Mouse (Mus musculus) cerebral cortex, adult 2 months (tissue): ENCODE measurements around the gene Opa1.

Experiments
- WGBS: fragments of 180-500 bp; shearing (Covaris S2); methylation state at CpG from one replicate; pipeline ENCODE4 v1.1.7; 2018; 5-methylcytosine and 5-hydroxymethylcytosine counted together

Gene Opa1

DNA sequence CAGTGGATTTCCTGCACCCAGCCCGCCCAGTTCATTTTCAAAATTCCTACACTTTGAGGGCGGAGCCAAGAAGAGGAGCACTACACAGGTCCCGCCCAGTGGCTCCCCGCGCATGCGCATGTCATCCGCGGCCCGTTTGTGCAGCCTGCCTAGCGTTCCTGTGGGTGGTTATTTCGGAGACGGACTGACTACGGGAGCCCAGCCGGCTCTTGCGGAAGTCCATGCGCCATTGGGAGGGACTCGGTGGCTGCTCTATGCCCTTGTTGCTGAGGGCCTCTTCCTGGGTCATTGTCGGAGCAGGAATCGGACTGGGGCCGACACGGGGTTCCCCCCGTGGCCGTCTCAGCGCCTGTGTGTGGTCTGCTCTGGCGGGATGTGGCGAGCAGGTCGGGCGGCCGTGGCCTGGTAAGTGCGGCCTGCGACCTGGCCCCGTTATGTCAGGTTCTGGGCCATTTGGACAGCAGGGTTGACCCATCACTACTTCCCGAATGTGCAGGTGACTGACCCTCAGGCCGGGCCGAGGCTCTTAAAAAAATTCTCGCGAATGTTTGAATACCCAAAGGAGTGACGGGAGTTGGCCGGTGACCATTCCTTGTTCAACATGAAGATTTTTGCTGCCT, at the start of gene Opa1:
Gene Opa1 (plus strand): TSS at position 168 of the 620 bp plus-strand sequence.
- WGBS = under 1% methylated on average over 39 of the region's 39 CpGs

DNA sequence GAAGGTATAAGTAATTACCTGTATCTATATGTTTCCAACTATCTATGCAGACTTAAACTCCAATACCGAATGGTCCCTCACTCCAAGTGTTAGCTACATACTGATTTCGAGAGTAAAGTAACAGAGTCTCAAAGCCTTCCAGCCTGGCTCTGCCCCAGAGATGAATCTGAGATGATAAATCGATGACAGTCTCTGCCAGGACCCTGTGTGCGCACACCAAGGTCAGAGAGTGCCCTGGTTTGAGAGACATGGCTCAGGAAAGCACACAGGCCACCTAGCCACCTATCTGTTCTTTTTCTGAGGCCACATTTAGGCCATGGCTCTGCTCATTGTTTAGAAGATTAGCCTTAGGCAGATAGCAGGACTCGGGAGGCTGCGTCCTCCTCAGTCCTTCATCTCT, 45.5 kb upstream of the Opa1 start:
- WGBS = 91% methylated on average over 6 of the region's 6 CpGs

DNA sequence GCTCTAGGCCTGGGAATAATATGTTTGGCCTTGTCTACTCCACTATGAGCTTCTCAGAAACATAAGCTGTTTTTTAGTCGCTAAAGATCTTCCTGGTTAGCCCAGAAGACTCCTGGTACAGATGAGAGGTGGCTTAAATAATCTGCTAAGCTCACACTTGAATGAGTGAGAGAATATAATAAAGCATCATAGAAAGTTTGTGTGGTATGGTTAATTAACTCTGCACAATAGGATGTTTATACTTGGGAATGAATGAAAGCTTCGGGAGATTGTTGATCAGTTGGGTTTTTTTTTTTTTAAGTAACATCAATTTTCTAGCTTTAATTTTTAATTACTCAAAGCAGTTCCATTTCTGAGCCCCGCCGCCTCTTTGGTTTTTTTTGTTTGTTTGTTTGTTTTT, 43.3 kb upstream of the Opa1 start:
- 77% methylated on average over 4 of the region's 4 CpGs for WGBS

DNA sequence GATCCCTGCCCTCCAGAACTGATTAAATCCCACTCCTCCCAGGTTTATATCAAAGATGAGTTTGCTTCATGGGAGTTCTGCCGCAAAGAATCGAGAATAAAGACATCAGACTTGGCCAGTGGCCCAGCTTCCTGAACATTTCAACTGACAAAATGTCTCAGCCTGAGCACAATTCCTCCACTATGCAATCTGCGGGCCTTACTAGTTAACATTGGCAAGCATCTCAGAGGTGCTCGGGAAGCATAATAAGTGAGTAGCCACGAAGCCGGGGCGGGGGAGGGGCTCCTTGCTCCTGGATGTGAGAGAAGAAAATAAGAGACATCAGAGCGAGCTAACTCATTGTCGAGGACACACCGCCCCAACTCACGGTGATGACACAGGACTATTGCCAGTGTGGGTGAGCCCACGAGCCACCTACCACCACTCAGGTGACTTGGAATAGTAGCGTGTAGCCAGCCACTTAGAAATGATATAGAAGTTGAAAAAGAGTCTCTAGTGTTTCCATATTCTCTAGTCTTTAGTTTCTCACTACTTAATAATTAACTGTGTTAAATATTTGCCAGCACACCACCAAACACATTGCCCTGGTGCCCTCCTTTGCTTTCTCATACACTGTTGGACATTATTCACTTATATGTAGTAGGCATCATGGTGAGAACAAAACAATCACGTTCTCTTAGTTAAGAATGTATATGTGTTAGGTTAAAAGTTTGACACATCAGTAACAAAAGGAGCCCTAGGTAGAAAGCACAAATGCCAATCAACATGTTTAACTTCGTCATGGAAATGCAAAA, 42.5 kb upstream of the Opa1 start:
- 43% methylated on average over 15 of the region's 15 CpGs for WGBS

DNA sequence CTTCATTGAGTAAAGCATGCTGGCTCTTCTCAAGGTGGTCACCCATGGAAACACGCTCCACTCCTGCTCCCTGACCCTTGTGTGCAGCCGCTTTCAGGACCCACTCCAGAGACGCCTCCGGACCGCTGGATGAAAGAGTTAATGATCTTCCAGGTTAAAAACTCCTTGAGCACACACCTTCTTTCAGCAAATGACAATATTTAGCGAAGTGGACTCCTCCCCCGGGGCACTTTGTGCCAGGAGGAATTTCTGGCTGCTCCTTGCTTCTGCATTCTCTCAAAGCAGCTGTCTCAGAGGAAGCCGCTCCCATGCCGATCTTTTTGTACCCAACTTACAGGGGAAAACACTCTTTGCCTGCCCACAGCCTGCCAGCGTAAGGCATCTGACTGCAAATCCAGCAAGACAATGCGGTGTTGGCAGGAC, 37.9 kb upstream of the Opa1 start:
- WGBS = 42% methylated on average over 11 of the region's 11 CpGs

DNA sequence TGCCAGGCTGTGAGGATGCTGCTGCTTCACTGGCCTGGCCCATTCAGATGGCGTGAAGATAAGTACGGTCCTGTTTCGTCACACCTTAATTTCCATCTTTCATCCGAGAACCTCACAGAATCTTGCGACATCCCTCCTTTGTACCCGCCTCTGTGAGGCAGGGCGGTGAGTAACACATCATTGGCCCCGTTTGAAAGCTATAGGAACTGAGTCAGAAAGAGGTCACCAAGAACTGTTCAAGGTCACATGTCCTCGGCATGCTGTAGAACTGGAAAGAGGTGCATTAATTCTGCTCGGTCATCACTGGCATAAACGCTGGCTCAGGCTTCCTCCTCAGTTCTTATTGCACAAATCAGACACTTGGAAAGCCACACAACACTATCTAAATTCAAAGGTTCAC, 34.3 kb upstream of the Opa1 start, which contains the start of gene Atp13a4:
Gene Atp13a4 (minus strand): TSS at position 36 of the 400 bp plus-strand sequence.
- WGBS = 87% methylated on average over 11 of the region's 11 CpGs

DNA sequence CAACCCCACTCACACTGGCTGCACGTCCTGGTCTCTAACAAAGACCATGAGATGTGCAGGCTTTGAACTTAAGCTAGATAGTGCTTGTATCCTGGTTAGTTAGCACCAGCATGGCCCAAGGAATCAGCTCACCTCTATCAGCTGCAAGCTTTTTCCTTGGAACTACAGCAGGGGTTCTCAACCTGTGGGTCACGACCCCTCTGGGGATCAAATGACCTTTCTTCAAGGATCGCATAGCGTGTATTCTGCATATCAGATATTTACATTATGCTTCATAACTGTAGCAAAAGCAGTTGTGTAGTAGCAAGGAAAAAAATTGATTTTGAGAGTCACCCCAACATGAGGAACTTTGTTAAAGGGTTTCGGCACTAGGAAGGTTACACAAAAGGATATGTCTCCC, 19.5 kb upstream of the Opa1 start:
- WGBS = 91% methylated on average over 5 of the region's 5 CpGs

DNA sequence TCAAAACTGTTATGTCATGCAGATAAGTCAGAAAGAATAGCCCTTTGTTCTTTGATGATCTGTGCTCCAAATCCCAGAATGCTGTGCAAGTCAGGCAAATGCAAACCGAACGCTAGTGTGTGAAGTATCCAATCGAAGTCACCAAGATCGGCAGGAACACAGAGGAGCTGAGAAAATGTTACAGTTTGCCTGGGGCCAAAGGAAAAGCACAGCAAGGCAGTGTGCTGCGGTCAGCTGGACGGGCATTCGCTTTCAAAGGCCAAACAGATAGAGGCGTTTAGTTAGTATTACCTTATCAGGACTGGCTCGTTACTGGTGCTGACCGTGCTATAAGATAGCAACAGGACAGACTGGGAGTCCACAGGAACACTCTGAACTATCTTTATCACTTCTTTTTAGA, 18.7 kb upstream of the Opa1 start:
- 25% methylated on average over 10 of the region's 10 CpGs for WGBS

DNA sequence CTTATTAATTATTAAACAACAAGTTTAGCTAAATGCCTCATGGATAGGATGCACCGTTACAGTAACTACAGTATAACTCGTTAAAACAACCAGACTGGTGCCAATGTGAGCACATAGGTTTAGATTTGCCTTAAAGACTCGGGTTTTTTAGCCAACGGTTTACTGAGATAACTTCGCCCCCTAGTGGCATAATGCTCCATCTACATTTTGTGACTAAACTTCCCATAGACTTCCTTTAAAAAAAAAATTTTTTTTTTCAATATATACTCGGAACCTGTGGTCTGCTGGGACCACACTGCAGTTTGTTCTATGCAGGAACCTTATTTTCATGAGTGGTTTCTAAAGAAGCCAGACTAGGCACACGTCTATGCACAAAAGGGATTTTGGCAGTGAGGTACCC, 18.3 kb upstream of the Opa1 start:
- 2% methylated on average over 7 of the region's 7 CpGs for WGBS

DNA sequence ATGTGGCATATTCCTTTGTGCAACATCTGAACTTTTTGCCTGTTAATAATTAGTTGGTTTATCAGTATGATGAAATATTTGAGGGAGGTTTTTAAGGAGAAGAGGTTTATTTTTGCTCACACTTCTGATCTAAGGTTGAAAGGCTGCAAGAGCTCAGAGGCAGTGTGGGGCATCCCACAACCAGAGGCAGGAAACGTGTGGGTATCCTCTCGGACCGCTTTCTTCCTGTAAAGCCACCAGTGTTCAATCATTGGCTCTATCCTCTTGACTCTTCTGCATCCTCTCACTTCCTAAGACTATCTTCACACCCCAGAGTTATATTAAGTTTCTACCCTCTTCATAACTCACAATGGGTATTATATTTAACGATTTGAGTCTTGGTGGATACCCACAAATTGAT, 5.1 kb upstream of the Opa1 start:
- 56% methylated on average over 4 of the region's 4 CpGs for WGBS

DNA sequence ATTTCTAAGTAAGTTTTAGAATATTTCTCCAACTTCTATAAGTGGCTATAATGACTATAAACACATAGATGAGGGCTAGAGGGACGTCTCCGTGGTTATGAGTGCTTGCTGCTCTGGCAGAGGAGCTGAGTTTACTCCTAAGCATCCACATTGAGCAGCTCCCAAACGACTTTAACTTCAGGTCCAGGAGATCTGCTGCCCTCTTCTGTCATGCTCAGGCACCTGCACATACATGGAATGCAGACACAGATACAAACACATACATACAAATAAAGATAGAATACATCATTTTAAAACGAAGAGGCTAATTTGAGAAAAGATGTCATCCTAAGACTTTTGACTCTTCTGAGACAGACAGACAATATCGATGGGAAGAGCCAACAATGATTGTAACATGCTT, 3.5 kb upstream of the Opa1 start:
- WGBS = 9% methylated on average over 5 of the region's 5 CpGs

DNA sequence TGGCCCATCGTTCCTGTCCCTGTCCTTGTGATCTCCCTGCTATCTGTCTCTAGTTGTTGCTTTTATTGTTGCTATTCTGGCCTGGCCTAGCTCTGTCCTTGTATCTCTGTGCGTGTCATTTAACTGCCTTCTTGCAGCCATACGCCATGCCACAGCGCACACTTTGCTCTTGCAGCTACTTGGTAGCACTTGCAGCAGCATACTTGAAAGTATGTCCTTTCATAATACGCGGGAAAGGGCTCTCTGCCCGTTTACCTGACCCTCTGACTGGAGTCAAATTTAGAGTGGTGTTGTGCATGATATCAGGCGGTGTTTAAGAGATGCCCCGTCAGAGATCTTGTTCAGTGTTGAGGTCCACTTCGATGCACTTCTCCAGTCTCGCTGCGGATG, 648 bp downstream of the Opa1 start:
- WGBS = 6% methylated on average over 12 of the region's 12 CpGs

DNA sequence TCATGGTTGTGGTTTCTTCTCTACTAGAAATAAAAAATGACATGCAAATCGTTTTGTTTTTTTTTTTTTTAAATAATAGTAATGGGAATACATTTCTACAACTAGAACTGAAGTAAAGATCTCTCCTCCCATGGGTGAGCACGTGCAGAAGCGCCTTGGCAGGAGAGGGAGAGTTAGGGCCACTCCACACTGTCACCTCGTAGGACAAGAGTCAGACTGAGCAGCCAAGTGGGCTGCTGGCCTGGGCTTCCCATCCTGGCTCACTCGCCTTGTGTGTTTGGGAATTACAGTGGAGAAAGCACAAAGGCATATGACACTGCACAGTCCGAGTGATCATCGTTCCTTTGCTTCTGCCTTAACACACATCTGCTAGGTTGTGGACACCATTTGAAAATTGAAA, 13.0 kb downstream of the Opa1 start:
- 86% methylated on average over 7 of the region's 7 CpGs for whole genome bisulfite sequencing

DNA sequence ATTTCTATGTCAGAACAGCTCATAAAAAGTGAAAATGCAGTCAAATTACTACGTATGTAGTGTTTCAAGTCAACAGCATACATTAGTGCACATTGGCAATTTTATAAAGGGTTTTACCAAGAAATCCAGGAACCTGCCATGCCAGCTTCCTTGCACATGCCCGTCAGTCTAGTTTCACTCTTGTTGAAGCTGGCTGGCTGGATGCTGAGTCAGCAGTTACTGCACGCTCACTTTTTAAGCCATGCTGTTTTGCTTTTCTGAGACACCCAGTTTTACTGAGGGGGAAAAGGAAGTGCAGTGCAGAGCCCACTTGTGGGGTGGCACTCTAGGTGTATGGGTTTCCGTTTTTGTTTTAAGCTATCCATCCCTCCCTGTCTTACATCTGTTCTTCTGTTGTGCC, 18.0 kb downstream of the Opa1 start:
- 80% methylated on average over 4 of the region's 4 CpGs for WGBS

DNA sequence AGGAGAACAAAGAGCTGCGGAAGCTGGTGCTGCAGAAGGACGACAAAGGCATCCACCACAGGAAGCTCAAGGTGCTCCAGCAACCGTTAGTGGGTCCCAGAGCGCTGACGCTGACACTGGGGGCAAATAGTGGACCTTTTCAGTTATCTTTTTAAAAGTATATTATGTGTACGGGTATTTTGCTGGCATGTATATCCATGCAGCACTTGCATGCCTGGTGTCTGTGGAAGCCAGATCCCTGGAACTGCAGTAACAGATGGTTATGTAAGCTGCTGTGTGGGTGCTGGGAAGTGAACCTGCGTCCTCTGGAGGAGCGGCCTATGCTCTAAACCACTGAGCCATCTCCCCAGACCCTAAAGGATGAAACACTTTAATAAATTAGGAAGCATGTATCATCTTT, 26.4 kb downstream of the Opa1 start:
- WGBS = 72% methylated on average over 8 of the region's 8 CpGs

DNA sequence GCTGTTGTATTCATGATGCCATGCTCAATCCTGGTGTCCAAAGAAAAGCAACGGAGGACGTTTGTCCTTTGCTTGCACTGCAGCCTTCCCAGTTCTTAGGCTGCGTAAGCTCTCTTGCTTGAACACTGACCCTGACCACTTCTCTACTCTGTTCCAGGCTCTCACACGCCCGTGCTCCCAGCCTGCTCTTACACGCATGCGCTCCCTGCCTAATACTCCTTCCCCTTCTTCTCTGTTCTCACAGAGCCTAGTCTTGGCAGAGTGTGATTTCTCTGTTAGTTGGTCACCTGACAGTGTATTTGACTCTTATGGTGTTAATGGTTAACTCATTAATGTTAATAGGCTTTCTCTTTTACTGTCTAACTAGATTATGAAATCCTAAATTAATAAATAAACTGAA, 28.0 kb downstream of the Opa1 start:
- 92% methylated on average over 7 of the region's 7 CpGs for WGBS

DNA sequence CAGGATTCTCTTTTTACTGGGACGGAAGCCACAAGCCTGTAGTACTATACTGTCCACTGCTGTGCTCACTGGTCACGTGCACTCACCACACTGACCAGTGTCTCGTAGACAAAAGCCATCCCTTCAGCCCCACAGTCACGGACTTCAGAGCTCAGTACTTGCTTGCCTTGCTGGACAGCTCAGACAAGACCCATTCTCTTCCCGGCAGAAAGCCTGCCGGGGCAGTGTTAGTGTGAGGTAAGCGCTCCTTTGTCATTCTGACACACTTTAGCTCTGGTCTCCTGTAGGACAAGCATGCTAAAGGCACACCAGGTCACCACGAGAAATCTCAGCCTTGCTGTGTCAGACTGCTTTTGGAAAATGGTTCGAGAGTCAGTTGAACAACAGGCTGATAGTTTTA, 35.6 kb downstream of the Opa1 start:
- WGBS = 68% methylated on average over 9 of the region's 9 CpGs

DNA sequence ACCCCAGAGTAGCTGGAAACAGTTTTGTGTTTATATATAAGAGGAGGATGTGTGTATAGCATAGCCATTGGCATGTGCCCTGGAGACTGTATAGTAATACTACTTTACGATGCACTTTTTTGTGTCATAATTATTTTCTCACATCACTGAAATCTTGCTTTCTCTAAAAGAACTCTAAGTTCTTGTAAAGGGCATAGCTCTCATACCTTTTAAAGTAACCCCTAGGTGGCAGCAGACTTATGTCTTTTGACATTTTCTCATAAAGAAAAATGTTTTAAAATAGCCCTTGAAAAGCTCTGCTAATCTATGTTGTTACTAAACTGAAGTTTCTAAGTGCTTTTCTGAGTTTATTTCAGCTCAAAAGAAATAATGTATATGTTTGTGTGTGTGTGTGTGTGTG, 49.9 kb downstream of the Opa1 start:
- 65% methylated on average over 1 of the region's 1 CpGs for WGBS

DNA sequence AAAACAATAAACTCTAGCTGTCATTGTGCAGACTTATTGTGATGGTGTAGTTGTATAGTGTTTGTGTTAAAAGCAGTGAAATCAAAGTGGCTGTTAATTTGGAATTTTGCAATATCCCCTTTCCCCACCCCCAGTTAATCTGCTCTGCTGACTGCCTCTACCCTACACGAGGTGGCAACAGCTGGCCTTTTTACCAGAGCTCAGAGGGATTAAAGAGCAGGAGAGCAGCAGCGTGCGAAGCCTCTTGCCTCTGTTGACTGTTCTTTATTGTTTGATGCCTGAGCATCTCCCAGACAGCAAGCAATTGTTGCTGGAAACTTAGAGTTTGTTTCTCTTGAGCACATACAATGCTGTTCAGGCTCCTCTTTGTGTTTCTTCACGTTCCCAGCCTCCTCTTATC, 56.6 kb downstream of the Opa1 start:
- WGBS = 52% methylated on average over 4 of the region's 4 CpGs

DNA sequence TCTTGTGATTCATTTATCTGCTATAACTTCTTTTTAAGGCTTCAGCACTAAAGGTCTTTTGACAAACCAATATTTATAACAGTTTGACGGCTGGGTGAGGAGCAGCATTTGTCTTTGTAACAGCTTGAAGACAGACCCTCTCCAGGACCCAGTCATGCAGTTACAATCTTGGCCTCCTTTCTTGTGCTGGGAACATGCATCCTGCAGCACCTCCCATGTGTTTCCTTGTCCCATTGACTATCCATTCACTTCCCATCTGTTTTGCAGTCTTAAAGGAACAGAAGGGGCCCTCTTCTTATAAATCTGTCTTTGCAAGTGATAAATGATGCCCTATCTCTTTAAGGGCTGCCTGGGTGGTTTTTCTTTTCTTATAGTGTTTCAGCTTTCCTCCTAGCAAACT, 63.2 kb downstream of the Opa1 start:
- 70% methylated on average over 1 of the region's 1 CpGs for WGBS

DNA sequence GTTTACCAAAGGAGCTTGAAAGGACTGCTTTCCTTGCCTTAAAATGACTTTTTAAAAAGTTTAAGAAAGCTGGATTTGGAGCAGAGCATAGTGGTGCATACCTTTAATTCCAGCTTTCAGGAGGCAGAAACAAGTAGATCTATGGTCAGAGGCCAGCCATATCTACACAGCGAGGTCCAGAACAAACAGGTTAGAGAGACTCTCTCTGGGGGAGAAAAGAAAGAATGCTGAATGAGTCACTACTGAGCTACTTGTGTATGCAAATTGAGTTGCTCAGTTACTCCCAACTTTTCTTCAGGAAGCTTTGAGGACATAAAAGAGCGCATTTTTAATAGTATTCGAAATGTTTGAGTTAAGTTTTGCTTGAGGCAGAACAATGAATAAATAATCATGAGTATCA, 65.7 kb downstream of the Opa1 start:
- 74% methylated on average over 3 of the region's 3 CpGs for WGBS

DNA sequence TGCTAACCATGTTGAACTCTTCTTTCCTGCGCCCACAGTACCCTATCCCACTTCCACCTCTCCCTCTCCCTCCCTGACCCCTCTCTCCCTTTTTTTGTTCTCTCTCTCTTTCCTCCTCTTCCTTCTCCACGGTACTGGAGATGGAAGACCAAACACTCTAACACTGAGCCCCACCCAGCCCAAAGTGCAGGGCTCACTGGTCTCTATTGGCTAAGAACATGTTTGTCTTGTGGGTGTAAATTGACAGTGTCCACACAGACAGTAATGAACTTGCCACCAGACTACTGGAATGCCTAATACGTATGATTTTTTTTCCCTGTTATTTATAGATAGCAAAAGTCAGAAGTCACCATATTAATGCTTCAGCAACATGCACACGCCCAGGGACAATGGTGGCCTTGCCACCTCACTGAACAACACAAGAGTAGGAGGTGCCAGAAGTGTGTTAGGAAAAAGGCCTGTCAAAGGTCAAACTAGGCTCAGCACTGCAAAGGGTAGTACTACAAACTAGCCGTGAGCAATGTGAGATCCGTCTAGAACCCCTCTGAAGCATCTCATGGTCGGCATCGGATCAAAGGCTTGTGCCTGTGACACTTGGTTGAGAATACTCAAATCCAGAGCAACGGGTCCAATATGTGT, 77.2 kb downstream of the Opa1 start:
- 67% methylated on average over 9 of the region's 9 CpGs for WGBS

DNA sequence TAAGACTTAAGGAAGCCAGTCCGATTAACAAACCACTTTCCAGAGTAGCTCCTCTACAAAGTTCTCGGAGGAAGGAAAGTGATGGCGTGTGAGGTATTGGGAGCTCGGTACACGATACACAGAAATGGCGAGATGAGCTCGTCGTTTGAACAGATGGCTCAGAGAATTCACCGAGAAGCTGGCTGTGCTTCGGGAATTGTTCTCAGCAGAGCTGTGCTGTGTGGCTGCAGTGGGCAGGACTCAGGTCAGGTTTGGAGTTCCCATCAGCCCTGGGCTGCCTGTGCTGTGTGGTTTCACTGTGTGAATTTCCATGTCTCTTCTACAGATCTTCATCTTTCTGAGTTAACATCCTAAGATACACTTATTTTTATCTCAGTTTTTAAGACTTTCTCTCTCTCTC, 77.8 kb downstream of the Opa1 start:
- WGBS = 28% methylated on average over 10 of the region's 10 CpGs
